Mouse (Mus musculus) liver, adult 2 months (tissue): ENCODE measurements around the gene Mon1b. TPM values are rescaled to one million over a fixed set of nuclear protein-coding genes. Genes with fewer than 3 reads are reported as not detected.

Experiments used
- DNase-seq: peaks from one replicate; pipeline ENCODE4 v3.0.0-alpha.2; 2011; ENCODE audit warnings: low read depth, low spot score; ENCODE audit errors: extremely low read depth
- H3K27ac ChIP-seq: fragments of 200-500 bp; replicated peaks from 2 replicates; pipeline ENCODE4 v1.5.1; 2012; ENCODE audit warnings: low read depth, mild to moderate bottlenecking, control low read depth, inconsistent platforms, low read length; ENCODE audit not compliant: insufficient read depth
- H3K27me3 ChIP-seq: fragments of 200-500 bp; 2 replicates; pipeline ENCODE4 v1.6.1; 2012; ENCODE audit warnings: mild to moderate bottlenecking, moderate library complexity, low read length, inconsistent platforms; ENCODE audit not compliant: control insufficient read depth, insufficient read depth
- H3K36me3 ChIP-seq: fragments of 200-500 bp; 2 replicates; pipeline ENCODE4 v1.6.1; 2012; ENCODE audit warnings: low read length, inconsistent platforms; ENCODE audit not compliant: control insufficient read depth, insufficient read depth
- H3K4me1 ChIP-seq: fragments of 200-500 bp; 2 replicates; pipeline ENCODE4 v1.6.1; 2011; ENCODE audit warnings: low read length; ENCODE audit not compliant: control insufficient read depth, insufficient read depth
- H3K4me3 ChIP-seq: fragments of 200-500 bp; 2 replicates; pipeline ENCODE4 v1.5.1; 2011; ENCODE audit warnings: low read depth, mild to moderate bottlenecking, control low read depth, low read length, moderate library complexity; ENCODE audit not compliant: insufficient read depth
- H3K79me2 ChIP-seq: fragments of 200-500 bp; 2 replicates; pipeline ENCODE4 v1.6.1; 2012; ENCODE audit warnings: inconsistent platforms, mild to moderate bottlenecking, low read length, moderate library complexity; ENCODE audit not compliant: control insufficient read depth, insufficient read depth
- H3K9ac ChIP-seq: fragments of 200-500 bp; 2 replicates; pipeline ENCODE4 v1.6.1; 2012; ENCODE audit warnings: low read depth, mild to moderate bottlenecking, control low read depth, inconsistent platforms, low read length
- CTCF ChIP-seq: fragments of 200-500 bp; IDR thresholded peaks from 2 replicates; pipeline ENCODE4 v1.5.1; 2011; ENCODE audit warnings: low read depth, low read length, control low read depth
- POLR2A ChIP-seq: fragments of 200-500 bp; IDR thresholded peaks from 2 replicates; pipeline ENCODE4 v1.6.1; 2011; ENCODE audit warnings: low read length, control low read depth; ENCODE audit not compliant: insufficient read depth; ENCODE audit errors: extremely low read depth
- WGBS: fragments of 180-500 bp; shearing (Covaris S2); methylation state at CpG from one replicate; pipeline ENCODE4 v1.1.7; 2018; 5-methylcytosine and 5-hydroxymethylcytosine counted together
- polyA plus RNA-seq: library from polyadenylated mRNA; depleted of rRNA; stranded (reverse); fragments of >200 nt; gene quantifications from 2 replicates; pipeline ENCODE4 v1.2.3, GENCODE M21; 2012; rRNA removed
- total RNA-seq: library from RNA; depleted of rRNA; stranded (reverse); fragments of >200 nt; gene quantifications from 2 replicates; pipeline ENCODE4 v1.2.3, GENCODE M21; 2014; rRNA removed

The Mon1b gene
- total RNA-seq (3.6 and 4.4 TPM in 2 replicates), polyA plus RNA-seq (3.6 and 4.2 TPM in 2 replicates)

GRCm38 (mm10) chr8:113634670-113635591, at the start of gene Mon1b:
TSS of gene Mon1b (plus strand) at chr8:113635587.
- Histone ChIP-seq H3K79me2 (no peaks in the 10 kb centered on the region), H3K36me3 (no peaks in the 10 kb centered on the region; the same call in 1 of the 2 replicates), H3K27me3 (no peaks in the 10 kb centered on the region), H3K9ac (peak within 1 kb of the TSS; percentile 87), H3K4me3 (peak within 1 kb of the TSS; percentile 77), H3K4me1 (peaks cover 8% of the 10 kb centered on the region), H3K27ac (peak within 1 kb of the TSS; percentile 89)
- under 1% methylated on average over 42 of the region's 42 CpGs for WGBS
- TF ChIP-seq POLR2A (0 out of 2 replicates have a peak, but pooled peaks have one; percentile 15), CTCF (no peak)
- peak; percentile 99 for DNase-seq

DNA sequence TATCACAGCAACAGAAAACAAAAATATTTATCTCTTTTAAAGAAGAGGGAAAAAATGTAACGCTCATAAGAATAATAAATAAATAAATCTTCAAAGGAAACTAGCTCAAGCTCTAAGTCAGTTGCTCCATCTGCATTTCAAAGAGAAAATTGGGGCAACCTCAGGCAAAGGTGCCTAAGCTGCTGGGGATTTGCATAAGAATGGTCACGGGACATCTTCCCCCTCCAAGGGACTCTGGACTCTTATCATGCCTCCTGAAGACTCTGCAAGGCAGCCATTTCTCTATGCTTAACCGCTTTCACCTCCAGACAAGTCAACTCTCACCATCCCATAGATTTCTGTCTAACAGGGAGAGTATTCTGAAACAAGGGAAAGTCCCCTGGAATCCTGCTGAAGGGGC, 37.0 kb upstream of the Mon1b start:
- no peaks in the 10 kb centered on the region for H3K27me3 ChIP-seq

DNA sequence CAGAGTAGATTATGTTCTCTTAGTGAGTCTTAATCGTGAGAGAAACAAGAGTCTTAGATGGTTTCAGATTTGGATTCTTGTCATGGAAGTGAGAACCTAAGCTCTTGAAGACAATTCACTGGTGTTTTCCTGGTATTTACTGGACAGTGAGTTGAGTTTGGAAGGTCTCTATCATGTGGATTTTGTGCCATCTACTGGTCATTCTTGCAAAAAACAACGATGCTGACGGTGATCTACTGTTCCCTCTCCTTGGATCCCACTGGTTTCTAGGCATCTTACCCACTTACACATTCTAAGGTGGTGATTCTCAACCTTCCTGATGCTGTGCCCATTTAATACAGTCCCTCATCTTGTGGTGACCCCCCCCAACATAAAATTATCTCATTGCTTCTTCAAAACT, 2.8 kb upstream of the Mon1b start:
- Histone ChIP-seq H3K4me1 (peaks cover 8% of the 10 kb centered on the region), H3K27ac (no peak overlapping the region), H3K27me3 (no peaks in the 10 kb centered on the region), H3K9ac (no peak overlapping the region), H3K79me2 (no peaks in the 10 kb centered on the region), H3K36me3 (no peaks in the 10 kb centered on the region), H3K4me3 (no peak overlapping the region)
- DNase-seq: peak; percentile 54
- 7% methylated on average over 3 of the region's 3 CpGs for WGBS
- peak; percentile 41 for TF ChIP-seq CTCF
- TF ChIP-seq POLR2A: no peak

More for the DNA sequence above, 37.0 kb upstream of the Mon1b start:
- 52% methylated on average over 3 of the region's 3 CpGs for WGBS
- H3K9ac ChIP-seq: no peak overlapping the region
- H3K27ac ChIP-seq: no peak overlapping the region
- no peaks in the 10 kb centered on the region for H3K4me1 ChIP-seq
- DNase-seq: no peak
- H3K4me3 ChIP-seq: no peak overlapping the region
- no peaks in the 10 kb centered on the region for H3K79me2 ChIP-seq
- TF ChIP-seq CTCF: no peak
- no peaks in the 10 kb centered on the region for H3K36me3 ChIP-seq

- DNase-seq: no peak
- no peak overlapping the region for H3K4me3 ChIP-seq
- no peaks in the 10 kb centered on the region for H3K79me2 ChIP-seq
- peaks cover 8% of the 10 kb centered on the region for H3K4me1 ChIP-seq
- WGBS: 31% methylated on average over 12 of the region's 12 CpGs
- TF ChIP-seq CTCF: no peak
- TF ChIP-seq POLR2A: no peak
- H3K9ac ChIP-seq: no peak overlapping the region
- H3K27ac ChIP-seq: no peak overlapping the region
- H3K36me3 ChIP-seq: no peaks in the 10 kb centered on the region; the same call in 1 of the 2 replicates
- H3K27me3 ChIP-seq: no peaks in the 10 kb centered on the region
These were observed 1.2 kb upstream of the Mon1b start for GRCm38 (mm10) chr8:113634161-113634560.

- Histone ChIP-seq H3K9ac (peak overlapping the region; percentile 87), H3K4me1 (peaks cover 8% of the 10 kb centered on the region), H3K36me3 (no peaks in the 10 kb centered on the region; the same call in 1 of the 2 replicates), H3K27ac (peak overlapping the region; percentile 89), H3K27me3 (no peaks in the 10 kb centered on the region), H3K4me3 (peak overlapping the region; percentile 73), H3K79me2 (no peaks in the 10 kb centered on the region)
- WGBS: under 1% methylated on average over 44 of the region's 44 CpGs
- no peak for DNase-seq
- TF ChIP-seq POLR2A (no peak), CTCF (no peak)
These were observed 349 bp downstream of the Mon1b start for GRCm38 (mm10) chr8:113635592-113636279.
